Mouse (Mus musculus): Measurements from ENCODE around the gene Gpkow.
A peak's percentile ranks its signal among the peaks of the same experiment; 100 is the strongest.

DNA sequence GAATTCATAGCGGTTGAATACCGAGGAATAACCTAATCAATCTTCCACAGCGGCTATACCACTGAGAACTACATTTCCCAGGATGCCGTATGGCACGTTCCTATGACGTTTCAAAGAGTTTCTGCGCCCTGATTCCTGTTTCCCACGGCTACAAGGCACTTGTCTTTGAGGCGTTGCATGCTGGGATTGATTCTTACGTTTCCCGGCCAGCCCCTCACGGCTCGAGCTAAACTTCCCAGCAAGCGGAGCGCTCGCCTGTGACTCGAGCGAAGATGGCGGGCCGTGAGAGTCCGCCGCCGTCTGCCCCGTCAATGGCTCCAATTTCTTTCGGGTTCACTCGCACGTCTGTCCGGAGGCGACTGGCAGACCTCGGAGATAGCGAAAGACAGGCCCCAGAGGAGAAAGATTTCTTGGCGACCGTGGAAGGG, at the start of gene Gpkow:
- no peak for TF ChIP-seq CTCF (IDR thresholded peaks at IDR 0.05; ENCODE audit: insufficient read depth, low read depth, low read length)
- peak; percentile 86 for TF ChIP-seq POLR2A (IDR thresholded peaks at IDR 0.05; ENCODE audit: insufficient read depth, low read depth, low read length)
